Mouse (Mus musculus) kidney, postnatal 0 days (tissue): ENCODE measurements around the gene Ubash3a. TPM values are rescaled to one million over a fixed set of nuclear protein-coding genes. Genes with fewer than 3 reads are reported as not detected.

ENCODE experiments used
- ATAC-seq: fragments of 200-750 bp; cut with Nextera tagmentation; replicated peaks from 2 replicates; pipeline ENCODE4 v1.8.0; 2017; ENCODE audit warnings: low read depth, moderate number of reproducible peaks, moderate TSS enrichment, moderate library complexity; ENCODE audit not compliant: low FRiP score
- DNase-seq: peaks from one replicate; pipeline ENCODE4 v3.0.0-alpha.2; 2016; ENCODE audit warnings: low spot score
- H3K27ac ChIP-seq: fragments of 300-500 bp; sonication (generic); 2 replicates; pipeline ENCODE4 v1.5.1; 2014; ENCODE audit warnings: mild to moderate bottlenecking
- H3K27me3 ChIP-seq: fragments of 300-500 bp; sonication (generic); 2 replicates; pipeline ENCODE4 v1.6.1; 2014; ENCODE audit warnings: low read length, mixed read lengths; ENCODE audit not compliant: insufficient read depth
- H3K36me3 ChIP-seq: fragments of 300-500 bp; sonication (generic); 2 replicates; pipeline ENCODE4 v1.6.1; 2014; ENCODE audit warnings: low read length, mixed read lengths; ENCODE audit not compliant: insufficient read depth
- H3K4me1 ChIP-seq: fragments of 300-500 bp; sonication (generic); replicated peaks from 2 replicates; pipeline ENCODE4 v1.6.1; 2014; ENCODE audit warnings: antibody characterized with exemption, low read length, mixed read lengths; ENCODE audit not compliant: insufficient read depth
- H3K4me2 ChIP-seq: fragments of 300-500 bp; sonication (generic); 2 replicates; pipeline ENCODE4 v1.6.1; 2014; ENCODE audit warnings: mild to moderate bottlenecking, low read length, moderate library complexity, mixed read lengths
- H3K4me3 ChIP-seq: fragments of 300-500 bp; sonication (generic); replicated peaks from 2 replicates; pipeline ENCODE4 v1.5.1; 2014; ENCODE audit warnings: low read depth, low read length
- H3K9ac ChIP-seq: fragments of 300-500 bp; sonication (generic); 2 replicates; pipeline ENCODE4 v1.6.1; 2014; ENCODE audit warnings: low read depth, low read length
- H3K9me3 ChIP-seq: fragments of 300-500 bp; sonication (generic); replicated peaks from 2 replicates; pipeline ENCODE4 v1.6.1; 2016; ENCODE audit warnings: low read length, inconsistent platforms, mixed read lengths
- CTCF ChIP-seq: IDR thresholded peaks from 2 replicates; pipeline ENCODE4 v1.5.1; 2016; ENCODE audit warnings: antibody characterized with exemption, low read depth, mild to moderate bottlenecking, moderate library complexity
- WGBS: fragments of 180-500 bp; shearing (Covaris S2); extraction: QIAGEN DNeasy Blood & Tissue Kit; methylation state at CpG from one replicate; pipeline ENCODE4 v1.1.7; 2014; 5-methylcytosine and 5-hydroxymethylcytosine counted together
- polyA plus RNA-seq: library from polyadenylated mRNA; unstranded; fragments of >200 nt; fragmentation: Nextera tagmentation; extraction: Ambion mirVana; gene quantifications from 2 replicates; pipeline ENCODE4 v1.2.1, GENCODE M21; 2015

Gene Ubash3a
- polyA plus RNA-seq, 1 experiment from 2014 or later, result 0.14 TPM

DNA sequence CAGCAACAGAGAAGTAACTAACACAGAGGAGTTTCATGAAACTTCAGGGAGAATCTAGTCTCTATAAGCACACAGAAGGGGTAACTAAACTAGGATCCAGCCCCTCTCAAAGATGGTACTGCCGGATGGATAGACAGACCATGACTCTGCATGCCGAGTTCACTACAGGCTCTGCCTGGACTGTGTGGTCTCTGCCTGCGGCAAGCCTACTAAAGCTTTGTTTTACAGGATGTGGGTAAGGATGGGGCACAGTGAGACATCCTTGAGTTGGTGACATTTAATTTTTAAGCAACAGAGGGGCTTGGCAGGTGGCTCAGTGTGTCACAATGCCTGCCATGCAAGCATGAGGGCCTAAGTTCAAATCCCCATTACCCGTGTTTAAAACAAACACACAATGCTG lies 31.4 kb upstream of the Ubash3a start:
- Histone ChIP-seq H3K36me3 (no peaks in the 10 kb centered on the region), H3K4me2 (no peak overlapping the region), H3K9ac (no peak overlapping the region), H3K27ac (no peak overlapping the region), H3K9me3 (no peaks in the 10 kb centered on the region), H3K27me3 (no peaks in the 10 kb centered on the region), H3K4me3 (no peak overlapping the region), H3K4me1 (no peaks in the 10 kb centered on the region)
- DNase-seq, result no peak
- WGBS, result 88% methylated on average over 4 of the region's 4 CpGs
- ATAC-seq, result no peak
- TF ChIP-seq CTCF, result no peak

DNA sequence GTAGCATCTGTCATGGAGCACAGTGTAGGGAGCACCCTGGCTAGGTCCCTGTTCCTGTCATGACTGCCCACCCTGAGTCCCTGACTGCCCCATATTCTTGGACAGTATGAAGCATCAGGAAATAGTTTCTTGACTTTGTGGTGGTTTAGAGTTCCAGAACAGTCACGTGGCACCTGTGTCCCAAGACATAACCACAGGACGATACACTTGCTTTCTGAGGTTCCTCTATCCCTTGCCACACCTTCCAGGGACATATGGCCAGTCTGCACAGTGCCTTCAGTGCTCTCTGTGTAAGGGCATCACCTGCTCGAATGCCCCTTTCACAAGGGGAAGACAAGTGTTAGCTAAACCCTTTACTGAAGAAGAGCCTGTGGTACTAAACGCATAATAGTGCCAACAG lies 26.2 kb upstream of the Ubash3a start:
- ATAC-seq, result no peak
- H3K4me1 ChIP-seq, result no peaks in the 10 kb centered on the region
- no peaks in the 10 kb centered on the region for H3K27me3 ChIP-seq
- H3K36me3 ChIP-seq, result no peaks in the 10 kb centered on the region
- no peak overlapping the region for H3K9ac ChIP-seq
- no peak overlapping the region for H3K4me2 ChIP-seq
- no peak overlapping the region for H3K27ac ChIP-seq
- H3K9me3 ChIP-seq, result no peaks in the 10 kb centered on the region
- no peak for DNase-seq
- TF ChIP-seq CTCF, result no peak
- WGBS, result 82% methylated on average over 4 of the region's 4 CpGs
- no peak overlapping the region for H3K4me3 ChIP-seq

DNA sequence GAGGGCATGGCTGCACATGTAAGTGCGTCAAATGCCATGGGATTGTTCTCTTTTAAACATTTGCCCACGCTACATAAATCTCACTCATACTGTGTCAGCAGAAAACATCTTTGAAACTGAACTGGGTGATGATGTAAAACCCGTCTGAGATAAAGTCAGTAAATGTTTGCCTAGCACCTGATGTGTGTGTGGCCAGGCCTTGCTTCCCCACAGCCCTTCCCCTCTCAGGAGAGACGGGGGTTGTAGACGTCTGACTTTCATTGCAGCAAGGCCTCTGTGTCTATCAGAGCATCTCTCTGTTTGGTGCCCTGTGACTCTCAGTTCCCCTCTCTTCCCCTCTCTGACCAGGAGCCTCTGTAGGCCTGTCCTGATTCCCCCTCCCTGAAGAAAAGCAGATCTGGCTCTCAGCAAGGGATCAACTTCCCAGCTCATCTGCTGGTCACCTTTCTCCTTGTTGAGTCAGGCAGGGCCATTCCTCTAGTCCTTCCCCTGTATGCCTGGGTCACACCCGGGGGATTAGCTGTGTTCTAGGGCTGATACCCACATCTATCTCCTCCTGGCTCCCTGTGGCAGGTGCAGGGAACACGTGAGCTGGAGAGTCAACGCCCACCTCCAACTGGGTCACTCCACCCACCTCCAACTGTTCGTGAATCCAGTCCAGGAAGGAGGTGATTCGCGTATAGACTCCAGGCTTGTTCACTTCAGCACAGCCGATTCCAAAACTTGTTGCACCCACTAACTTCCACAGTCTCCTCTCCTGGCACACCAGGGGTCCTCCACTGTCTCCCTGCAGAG lies 24.3 kb upstream of the Ubash3a start:
- H3K9me3 ChIP-seq, result no peaks in the 10 kb centered on the region
- no peaks in the 10 kb centered on the region for H3K4me1 ChIP-seq
- no peak for TF ChIP-seq CTCF
- ATAC-seq (no peak), DNase-seq (no peak)
- no peak overlapping the region for H3K9ac ChIP-seq
- H3K27ac ChIP-seq, result no peak overlapping the region
- no peaks in the 10 kb centered on the region for H3K27me3 ChIP-seq
- 53% methylated on average over 12 of the region's 12 CpGs for WGBS
- no peaks in the 10 kb centered on the region for H3K36me3 ChIP-seq
- no peak overlapping the region for H3K4me3 ChIP-seq
- no peak overlapping the region for H3K4me2 ChIP-seq

DNA sequence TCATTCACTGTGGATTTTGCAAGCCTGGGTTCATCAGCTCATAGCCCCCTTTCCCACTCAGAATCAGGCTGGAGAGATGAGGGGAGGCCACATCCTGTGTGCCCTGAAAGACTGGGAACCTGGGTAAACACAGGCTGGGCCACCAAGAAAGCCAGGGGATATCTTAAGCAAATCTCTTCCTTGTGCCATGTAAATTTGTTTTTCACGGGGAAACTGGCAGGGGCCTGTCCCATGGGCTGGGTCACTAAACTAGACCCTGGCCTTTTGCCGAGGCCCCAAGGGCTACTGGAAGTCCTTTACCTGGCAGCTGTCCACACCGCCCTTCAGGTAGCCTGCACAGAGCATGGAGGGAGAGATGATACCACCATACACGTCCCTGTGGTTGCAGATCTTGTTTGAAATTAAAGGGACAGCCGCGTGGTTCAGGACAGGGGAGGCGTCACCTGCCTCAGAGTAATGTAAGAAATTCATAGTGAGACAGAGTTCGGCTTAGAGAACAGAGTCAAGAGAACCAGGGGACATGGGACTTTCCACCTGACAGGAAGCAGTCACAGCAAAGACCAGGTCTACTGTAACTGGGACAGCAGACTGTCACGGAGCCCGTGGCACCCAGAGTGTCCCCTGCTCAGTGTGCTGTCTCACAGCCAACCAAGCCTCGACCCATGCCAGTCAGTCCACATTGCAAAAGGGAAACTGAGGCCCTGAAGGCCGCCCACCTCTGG lies 23.2 kb upstream of the Ubash3a start:
- TF ChIP-seq CTCF, result no peak
- Histone ChIP-seq H3K4me2 (no peak overlapping the region), H3K4me1 (no peaks in the 10 kb centered on the region), H3K27ac (no peak overlapping the region), H3K9me3 (no peaks in the 10 kb centered on the region), H3K9ac (no peak overlapping the region), H3K4me3 (no peak overlapping the region), H3K36me3 (no peaks in the 10 kb centered on the region), H3K27me3 (no peaks in the 10 kb centered on the region)
- ATAC-seq (no peak), DNase-seq (no peak)
- WGBS, result 75% methylated on average over 12 of the region's 12 CpGs

DNA sequence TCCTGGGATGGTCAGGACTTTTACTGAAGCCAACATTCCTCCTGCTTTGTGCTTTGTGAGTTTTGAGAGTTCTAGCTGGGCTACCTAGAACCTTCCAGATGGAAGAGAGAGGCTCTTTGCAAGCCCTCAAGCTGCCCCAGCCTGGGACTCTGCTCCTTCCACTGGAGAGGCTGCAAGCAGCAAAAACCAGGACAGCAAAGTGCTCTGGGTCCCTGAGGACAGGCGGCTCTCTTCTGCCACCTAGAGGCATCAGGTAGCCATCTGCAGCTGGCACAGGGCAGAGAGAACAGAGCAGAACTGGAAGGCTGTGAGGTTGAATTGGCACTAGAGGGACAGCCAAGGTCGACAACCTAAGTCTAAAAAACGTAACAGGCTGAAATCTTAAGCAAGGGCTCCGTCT lies 20.3 kb upstream of the Ubash3a start:
- DNase-seq (peak; percentile 79), ATAC-seq (no peak; the same call in 1 of the 2 replicates)
- no peak overlapping the region for H3K27ac ChIP-seq
- 29% methylated on average over 4 of the region's 4 CpGs for WGBS
- H3K4me2 ChIP-seq, result no peak overlapping the region
- H3K36me3 ChIP-seq, result no peaks in the 10 kb centered on the region
- no peak overlapping the region for H3K4me3 ChIP-seq
- H3K9ac ChIP-seq, result no peak overlapping the region
- H3K9me3 ChIP-seq, result no peaks in the 10 kb centered on the region
- no peaks in the 10 kb centered on the region for H3K27me3 ChIP-seq
- TF ChIP-seq CTCF, result peak; percentile 88
- no peaks in the 10 kb centered on the region for H3K4me1 ChIP-seq

DNA sequence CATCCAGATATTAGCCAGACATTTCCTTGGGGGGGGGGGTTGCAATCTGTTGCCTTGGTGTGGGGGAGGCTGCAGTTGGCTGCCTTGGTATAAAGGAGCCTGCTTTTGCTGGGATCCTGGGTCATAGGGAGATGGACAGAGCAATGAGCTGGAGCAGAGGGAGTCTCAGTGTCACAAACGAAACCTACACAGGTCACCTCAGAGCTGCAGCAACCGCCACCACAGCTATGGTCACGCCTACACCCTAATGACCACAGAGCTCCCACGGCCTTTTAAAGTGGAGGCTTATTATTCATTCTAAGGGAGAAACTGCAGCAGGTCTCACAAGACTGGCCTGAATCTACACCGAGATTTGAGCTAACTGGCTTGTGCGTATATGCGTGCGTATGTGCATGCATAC lies 15.8 kb upstream of the Ubash3a start:
- no peak overlapping the region for H3K27ac ChIP-seq
- no peaks in the 10 kb centered on the region for H3K36me3 ChIP-seq
- H3K27me3 ChIP-seq, result no peaks in the 10 kb centered on the region
- H3K4me2 ChIP-seq, result no peak overlapping the region
- H3K4me1 ChIP-seq, result no peaks in the 10 kb centered on the region
- 46% methylated on average over 8 of the region's 8 CpGs for WGBS
- H3K9ac ChIP-seq, result no peak overlapping the region
- peak; percentile 61 for DNase-seq
- H3K9me3 ChIP-seq, result no peaks in the 10 kb centered on the region
- TF ChIP-seq CTCF, result no peak
- ATAC-seq, result no peak
- H3K4me3 ChIP-seq, result no peak overlapping the region
